Mouse (Mus musculus) gastrocnemius, postnatal 14 days (tissue): Measurements from ENCODE around the gene Cramp1l. TPM values are rescaled to one million over a fixed set of nuclear protein-coding genes. Genes with fewer than 3 reads are reported as not detected.

ENCODE experiments used
- DNase-seq: peaks from one replicate; pipeline ENCODE4 v3.0.0; 2021; ENCODE audit warnings: mixed read lengths
- intact Hi-C: fragments of 180-260 bp; cut with DNase I; formaldehyde crosslinking; loops from one replicate; pipeline ENCODE4 v1.15.1; 2025; ENCODE audit warnings: low total_unique reads
- long read RNA-seq, 2 experiments: library from polyadenylated mRNA; stranded (forward); transcript quantifications; one replicate each; pipeline ENCODE4 v2.0.0; 2021
- total RNA-seq, 2 experiments: library from RNA; stranded (reverse); gene quantifications; 2 replicates each; pipeline ENCODE4 v1.2.3; 2021

Cramp1l gene
- 1 to 10 TPM; 7.1 to 7.3 TPM for total RNA-seq
- long read RNA-seq, experiment 1, partial matches to known transcripts = 0 of 2 reads
- long read RNA-seq, experiment 1, other reads (novel, unspliced or antisense) = 2 of 2 reads
- long read RNA-seq, experiment 2, partial matches to known transcripts = 0 of 2 reads
- long read RNA-seq, experiment 2, other reads (novel, unspliced or antisense) = 2 of 2 reads

DNA sequence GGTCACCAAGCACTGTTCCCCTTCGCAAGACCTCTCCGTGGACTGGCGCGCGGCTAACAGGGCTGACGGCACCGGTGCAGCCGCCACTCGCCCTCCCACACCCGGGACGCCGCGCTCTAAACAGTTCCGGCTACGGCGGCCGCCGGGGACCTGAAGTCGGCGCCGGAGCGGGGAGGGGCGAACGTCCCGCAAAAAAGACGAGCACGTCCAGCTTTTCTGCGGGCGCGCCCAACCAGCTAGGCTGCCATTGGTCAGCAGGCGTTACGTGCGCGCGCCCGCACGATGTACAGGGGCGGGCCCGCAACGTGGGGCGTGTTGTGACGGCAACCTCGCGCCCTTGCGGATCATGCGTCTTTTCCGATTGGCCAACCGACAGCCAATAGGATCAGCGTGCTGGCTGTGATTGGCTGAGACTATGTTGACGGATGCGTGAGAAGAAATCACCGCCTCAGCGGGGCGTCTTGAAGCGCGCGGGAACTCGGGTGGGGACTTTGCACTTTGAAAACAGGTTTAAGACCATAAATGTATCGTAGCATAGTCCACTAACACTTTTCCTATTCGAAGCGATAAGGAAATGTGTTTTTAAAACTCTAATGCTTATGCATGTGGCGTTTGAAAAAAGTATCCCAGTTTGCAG lies at the start of gene Cramp1l, which contains the start of gene Ift140:
Gene Cramp1l (minus strand): TSS at position 134 of the 637 bp plus-strand sequence.
Gene Ift140 (plus strand): TSS at position 431 of the 637 bp plus-strand sequence.
- DNase-seq = peak; percentile 99
- intact Hi-C loops = no loop called here

DNA sequence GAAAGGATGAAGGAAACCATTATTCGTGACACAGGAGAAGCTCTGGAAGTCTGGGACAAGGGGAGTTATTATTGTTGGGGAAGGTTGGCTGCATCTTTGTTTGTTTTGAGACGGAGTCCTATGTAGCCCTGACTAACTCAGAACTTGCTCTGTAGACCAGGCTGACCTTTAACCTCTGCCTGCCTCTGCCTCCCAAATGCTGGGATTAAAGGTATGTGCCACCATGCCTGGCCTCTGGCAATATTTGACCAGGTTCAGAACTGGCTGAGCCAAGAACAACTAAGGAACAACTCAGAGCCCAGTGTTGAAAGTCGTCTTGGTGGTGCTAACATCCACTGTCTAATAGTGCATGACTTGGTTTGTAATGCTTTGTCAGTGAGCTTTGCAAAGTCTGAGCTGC lies 49.6 kb upstream of the Cramp1l start:
- no peak for DNase-seq
- intact Hi-C loops = no loop called here

DNA sequence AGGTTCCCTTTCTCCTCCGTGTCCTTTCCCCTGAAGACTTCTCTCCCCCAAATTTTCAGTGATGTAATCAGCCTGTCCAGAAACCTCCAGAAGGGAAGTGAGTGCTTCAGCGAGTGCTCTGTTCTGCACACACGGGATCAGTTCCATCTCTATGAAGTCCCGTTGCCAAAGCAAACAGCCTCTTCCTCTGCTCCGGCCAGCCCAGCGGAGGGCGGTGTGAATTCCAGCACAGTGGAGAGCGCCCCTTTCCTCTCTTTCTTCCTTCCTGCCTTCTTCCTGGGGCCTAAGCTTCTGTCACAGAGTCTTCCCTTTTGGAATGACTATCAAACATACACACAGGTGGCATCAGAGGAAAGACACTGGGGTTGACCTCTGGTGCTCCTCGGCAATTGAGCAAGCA lies 48.8 kb upstream of the Cramp1l start:
- DNase-seq = peak; percentile 73
- intact Hi-C loops = no loop called here

DNA sequence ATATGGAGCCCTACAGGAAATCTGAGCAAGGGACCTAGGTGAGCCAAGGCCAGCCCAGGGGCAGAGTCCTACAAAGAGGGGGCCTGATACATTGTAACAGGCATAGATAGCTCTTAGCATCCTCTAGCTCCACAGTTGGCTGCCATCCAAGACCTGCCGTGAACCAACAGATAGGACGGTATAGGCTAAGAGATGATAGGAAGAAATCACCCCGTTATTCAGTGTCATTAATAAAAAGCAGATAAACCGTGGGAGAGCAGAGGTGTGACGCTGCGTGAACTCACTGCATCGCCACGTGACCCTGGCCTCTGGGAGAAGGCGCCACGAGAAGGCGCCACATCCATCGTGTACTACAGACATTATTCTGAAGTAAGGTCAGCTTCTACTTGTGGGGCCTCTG lies 48.3 kb upstream of the Cramp1l start:
- intact Hi-C loops = no loop called here
- no peak for DNase-seq

DNA sequence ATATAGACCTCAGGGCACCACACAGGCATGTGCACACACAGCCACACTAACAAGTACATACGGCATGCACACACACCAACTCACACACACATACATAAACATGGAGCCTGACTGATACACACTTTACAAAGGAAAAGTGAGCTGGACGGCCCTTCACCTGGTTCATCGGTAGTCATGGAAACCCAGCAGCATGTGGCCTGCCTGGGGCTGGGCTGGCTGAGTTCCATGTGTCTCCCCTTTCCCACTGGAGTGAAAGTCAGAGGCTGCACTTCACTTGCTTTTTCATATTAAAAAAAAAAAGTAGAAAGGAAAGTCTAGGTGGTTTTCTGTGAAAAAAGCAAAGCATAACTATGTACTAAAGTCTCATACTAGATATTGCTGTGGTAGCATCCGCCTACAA lies 47.7 kb upstream of the Cramp1l start:
- no peak for DNase-seq
- intact Hi-C loops = no loop called here

DNA sequence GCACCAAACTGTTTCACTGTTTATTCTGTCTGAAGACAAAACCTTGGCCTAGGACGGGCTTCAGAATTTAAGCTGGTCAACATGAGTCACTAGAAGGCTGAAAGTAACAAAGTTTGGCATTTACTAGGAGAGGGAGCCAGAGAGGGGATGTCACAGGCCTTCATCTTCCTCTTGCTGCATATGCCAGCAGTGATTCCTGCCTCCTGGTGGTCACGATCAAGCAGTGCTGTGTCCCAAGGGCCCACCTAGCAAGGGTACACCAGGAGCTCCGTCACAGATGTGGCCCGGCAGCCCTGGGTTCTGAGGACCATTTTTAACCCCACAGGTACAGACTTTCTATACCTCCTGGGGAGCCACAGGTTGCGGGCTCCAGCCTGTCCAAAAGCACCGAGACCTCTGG lies 41.5 kb upstream of the Cramp1l start:
- intact Hi-C loops = no loop called here
- DNase-seq = no peak

DNA sequence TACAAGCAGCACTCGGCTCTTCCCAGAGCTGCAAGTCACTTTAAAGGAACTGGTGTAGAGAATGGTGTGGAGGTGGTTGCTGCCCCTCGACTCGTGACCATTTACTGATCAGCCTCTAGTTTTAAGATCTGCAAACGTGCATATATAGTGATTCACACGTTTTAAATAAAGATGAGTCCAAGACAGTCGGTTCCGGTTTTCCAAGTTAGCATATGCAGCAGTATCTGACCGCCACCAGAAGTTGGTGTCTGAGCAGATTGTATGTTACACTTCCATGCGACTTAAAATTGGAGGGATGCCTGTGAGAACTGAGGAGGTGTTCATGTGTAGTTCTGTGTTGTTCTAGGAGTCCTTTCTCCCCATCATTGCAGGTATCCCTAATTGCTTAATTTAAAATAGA lies 37.7 kb upstream of the Cramp1l start:
- DNase-seq = no peak
- intact Hi-C loops = no loop called here

DNA sequence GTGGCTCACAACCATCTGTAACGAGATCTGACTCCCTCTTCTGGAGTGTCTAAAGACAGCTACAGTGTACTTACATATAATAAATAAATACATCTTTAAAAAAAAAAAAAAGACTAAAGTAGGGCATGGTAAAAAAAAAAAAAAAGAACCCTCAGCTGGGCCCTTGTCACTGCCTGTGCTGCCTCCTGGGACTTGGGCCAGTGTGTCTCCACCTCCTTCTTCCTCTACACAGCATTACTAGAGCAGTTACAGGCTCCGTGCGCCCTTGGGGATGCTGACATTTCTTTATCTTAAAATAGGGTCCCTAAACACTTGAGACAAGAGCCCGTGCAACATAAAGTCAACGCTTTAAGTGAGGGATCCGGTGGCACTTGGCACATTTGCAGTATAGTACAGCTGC lies 31.6 kb upstream of the Cramp1l start:
- intact Hi-C loops = no loop called here
- DNase-seq = no peak

DNA sequence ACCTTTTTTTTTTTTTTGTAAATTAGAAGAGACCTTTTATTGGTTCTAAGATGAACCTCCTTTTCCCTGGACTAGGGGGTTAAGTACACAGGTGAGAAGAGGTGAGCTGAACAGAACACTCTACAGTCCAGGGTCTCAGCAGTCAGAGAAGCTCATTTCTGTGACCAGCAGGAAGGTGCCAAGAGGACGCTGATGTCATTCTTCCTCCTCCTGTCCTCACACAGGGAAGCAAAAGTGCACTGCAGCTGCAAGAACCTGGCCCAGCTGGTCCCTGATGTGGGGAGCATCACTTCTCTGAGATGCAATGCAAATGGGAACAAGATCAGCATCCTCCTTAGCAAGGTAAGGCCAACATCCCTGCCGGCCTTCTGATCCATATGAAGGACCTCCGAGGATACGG lies 29.7 kb upstream of the Cramp1l start:
- DNase-seq = no peak
- intact Hi-C loops = no loop called here

DNA sequence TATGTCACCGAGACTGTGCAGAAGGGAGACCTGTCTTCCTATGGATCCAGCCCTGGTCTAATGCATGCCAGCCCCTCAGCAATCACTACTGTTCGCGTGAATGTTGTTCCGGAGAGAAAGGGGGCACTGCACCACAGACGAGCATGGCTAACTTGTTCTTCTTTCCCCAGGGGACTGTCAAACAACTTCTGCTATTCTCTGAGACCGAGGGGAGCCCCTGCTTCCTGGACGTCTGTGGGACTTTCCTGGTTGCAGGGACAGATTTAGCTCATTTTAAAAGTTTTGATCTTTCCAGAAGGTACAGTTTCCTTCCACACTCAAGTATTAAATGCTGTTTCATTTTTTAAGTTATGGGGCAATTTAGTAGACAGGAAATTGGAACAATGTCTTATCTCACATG lies 29.3 kb upstream of the Cramp1l start:
- no peak for DNase-seq
- intact Hi-C loops = no loop called here

DNA sequence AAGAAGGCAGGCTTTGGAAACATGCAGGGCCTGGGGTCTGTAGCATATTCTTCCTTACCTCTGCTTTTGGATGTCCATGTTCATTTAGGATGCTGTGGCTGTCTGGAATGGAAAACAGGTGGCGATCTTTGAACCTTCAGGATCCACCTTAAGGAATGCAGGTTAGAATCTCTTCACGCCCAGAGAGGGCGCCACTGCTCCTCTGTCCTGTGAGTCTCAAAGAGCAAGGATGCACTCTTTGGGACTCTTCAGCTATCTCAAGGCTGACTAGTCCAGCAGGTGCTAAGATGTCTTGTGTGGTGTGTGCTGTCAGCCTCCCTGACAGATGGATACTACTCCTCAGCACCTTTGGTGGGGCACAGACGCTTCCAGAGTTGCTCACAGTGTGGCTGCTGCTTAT lies 20.6 kb upstream of the Cramp1l start:
- DNase-seq = no peak
- intact Hi-C loops = no loop called here

DNA sequence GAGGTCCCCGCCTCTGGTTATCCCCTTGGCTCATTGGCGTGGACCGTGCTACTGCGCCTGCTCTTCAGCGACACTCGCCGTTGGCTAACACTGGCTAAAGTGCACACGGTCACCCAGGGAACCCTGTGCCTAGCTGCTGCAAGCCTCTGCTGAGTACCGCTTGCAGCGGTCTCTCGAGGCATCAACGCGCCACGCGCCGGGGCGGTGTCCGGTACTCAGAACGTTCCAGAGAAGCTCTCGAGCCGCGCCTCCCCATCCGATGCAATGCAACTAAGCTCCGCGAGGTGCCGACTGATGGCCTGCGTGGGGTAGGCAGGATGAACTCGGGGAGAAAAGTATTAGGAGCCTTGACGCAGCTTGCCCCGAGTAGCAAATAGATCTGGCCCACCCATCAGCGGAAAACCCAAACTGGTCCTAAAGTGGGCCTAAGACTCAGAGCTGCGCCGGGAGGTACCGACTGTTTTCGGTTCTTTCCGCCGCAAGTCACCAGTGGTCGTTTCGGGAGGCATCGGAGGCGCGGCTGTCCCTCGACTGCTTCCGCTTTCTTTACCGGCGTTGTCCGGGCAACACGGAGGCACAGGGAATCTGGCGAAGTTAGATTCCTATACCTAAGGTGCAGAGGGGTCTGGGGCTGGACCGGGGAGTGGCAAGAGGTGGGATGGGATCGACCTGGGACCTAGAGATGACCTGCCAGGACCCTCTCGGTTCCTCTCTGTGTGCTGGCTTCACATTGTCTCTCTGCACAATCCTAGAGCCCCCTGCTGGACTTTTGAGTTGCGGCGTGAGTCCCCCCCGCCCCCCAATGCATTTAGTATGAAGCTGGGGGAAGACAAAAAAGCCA lies 924 bp upstream of the Cramp1l start:
- intact Hi-C loops = no loop called here
- DNase-seq = peak; percentile 79

DNA sequence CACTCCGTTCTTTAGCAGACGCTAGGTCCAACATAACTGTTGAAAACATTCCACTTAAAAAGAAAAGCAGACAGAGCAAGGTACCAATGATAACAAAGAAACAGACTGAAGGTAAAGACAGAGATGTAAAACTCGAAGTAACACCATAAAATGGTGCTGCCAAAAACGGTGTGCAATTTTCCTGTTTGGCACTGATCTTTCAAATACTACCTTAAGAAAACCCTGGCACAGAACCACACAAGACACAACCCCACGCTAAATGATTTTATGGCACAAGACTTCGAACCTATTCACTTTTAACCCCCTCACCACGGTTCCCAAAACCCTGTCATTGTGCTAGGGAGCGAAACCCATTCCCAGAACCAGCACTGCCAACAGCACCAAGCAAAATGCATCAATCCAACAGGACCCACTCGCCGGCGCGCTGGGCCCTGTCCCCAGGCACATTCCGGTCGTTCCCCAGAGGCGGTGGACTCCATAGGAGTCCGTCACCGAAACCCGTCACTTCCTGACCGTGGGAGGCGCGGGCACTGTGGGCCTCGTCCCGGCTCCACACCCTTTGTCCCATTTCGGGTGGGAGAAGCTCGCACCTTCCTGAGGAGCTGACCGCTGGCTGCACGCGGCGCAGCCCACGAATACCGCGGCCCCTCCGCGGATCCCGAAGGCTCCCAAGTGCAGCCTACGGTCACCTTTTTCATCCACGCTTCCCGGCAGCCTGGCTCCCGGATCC lies 582 bp downstream of the Cramp1l start:
- DNase-seq = peak; percentile 34
- intact Hi-C loops = no loop called here

DNA sequence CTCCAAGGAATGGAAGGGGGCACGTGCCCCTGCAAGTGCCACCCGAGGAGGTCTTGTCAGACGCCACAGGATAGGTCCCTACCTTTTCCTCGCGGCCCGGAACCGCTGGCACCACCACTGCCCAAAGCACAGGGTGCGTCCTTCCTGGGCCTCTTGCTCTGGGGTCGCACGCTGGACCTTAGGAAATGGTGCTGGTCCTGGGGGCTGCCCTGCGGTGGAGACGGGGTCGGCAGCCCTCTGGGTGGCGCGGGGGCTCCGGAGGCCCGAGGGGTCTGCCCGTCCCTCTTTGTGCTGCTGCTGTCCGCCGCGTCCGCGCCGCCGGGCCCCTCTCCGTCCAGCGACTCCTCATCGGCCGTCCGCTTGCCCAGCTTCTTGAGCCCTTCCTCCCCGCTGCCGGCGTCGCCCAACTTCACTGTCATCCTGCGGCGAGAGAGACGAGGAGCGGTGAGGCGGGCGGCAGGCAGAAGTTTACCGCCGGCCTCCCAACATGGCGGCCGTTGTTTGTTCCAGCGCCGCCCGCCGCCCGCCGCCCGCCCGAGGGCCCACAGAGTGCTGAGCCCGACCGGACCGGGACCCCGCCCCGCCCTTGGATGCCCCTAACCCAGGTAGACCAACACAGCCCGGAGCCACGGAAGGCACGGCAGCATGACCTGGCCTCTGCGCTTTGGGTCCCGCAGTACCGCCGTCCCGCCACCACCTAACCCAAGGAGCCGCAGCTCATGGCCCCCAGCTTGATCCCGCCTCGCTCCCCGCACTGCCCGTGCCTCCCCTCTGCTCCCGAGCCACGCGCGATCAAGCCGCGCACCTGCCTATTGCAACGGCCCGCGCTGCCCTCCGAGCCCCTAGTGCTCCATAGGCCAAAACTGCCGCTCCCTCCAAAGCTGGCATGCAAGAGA lies 1.7 kb downstream of the Cramp1l start:
- intact Hi-C loops = no loop called here
- DNase-seq = peak; percentile 28

DNA sequence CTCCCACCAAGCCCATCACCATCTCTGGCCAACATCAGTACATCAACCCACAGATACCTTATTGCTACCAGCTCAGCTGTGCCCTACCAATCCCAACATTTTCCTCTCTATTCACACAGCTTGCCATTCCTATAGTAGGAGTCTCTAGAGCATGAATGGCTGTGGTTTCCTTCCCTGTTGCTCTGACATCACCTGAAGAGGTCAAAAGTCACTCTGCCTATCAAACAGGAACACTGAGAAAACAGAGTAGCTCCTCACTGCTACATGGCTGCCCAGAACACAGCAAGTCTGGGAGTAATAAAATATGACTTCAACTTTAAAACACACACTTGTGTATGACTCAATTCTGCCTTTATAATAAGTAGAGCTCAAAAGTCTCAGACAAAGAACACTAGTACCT lies 8.1 kb downstream of the Cramp1l start:
- intact Hi-C loops = no loop called here
- DNase-seq = no peak

DNA sequence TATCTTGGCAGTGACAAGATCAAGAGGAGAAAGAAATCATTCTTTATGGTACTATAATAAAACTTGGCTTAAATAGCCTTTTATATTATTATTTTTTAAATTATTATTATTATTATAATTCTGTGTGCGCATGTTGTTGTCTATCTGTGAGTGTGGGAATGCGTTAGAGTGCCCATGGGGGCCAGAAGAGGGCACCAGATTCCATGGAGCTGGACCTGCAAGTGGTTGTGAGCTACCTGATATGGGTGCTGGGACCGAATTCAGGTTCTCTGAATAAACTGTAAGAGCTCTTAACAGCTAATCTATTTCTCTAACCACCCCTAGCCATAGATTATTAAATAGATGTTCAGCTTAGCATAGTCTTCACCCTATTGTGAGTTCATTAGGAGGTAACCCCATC lies 10.5 kb downstream of the Cramp1l start:
- intact Hi-C loops = no loop called here
- no peak for DNase-seq

DNA sequence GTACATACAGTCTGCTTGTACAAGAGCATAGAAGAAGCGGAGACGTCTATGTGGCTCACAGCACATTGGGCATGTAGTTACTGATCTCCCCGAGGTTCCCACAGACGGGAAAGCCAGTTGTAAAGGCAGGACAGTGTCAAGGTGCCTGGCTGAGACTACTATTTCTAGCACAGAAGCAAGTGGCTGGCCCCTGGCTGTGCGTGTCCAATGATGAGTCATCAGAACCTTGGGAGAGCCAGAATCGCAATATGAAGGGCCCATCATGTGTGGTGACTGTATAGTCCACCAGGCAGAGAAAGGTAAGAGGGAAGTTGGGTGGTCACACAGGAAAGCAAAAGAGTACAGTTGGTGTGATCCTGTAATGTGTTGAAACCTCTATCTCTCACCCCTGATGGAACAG lies 20.9 kb downstream of the Cramp1l start:
- no peak for DNase-seq
- intact Hi-C loops = no loop called here

DNA sequence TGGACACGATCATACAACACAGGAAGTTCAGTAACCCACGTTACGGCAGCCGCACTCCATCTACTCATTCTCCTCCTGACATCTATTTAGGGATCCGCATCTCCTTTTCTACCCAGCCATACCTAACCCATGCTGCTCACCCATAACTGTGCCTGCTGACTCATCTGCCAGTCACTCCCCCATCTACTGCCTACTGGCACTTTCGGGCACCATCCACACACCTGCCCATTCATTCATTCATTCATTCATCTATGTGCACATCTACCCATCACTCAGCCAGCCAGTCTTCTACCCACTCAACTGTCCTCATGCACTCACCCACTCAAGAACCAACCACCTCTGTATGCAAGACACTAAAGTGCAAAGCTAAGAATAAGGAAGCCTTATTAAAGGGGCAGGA lies 28.4 kb downstream of the Cramp1l start:
- DNase-seq = no peak
- intact Hi-C loops = no loop called here
